Mouse (Mus musculus) 3134 (cell line): Measurements from ENCODE around the gene Ntmt1.

Experiments used
- DNase-seq: peaks from one replicate; pipeline ENCODE4 v3.0.0-alpha.2; 2011; ENCODE audit warnings: low spot score; ENCODE audit not compliant: insufficient read length; ENCODE audit errors: extremely low read depth

Gene Ntmt1

GRCm38 (mm10) chr2:30822460-30822859 lies 14.8 kb downstream of the Ntmt1 start:
- DNase-seq: no peak

GRCm38 (mm10) chr2:30823385-30824153 lies 15.9 kb downstream of the Ntmt1 start:
- peak; percentile 57 for DNase-seq

GRCm38 (mm10) chr2:30826825-30827748 lies 19.5 kb downstream of the Ntmt1 start:
- peak; percentile 67 for DNase-seq

- peak; percentile 92 for DNase-seq
Measured at GRCm38 (mm10) chr2:30827749-30828475, 20.3 kb downstream of the Ntmt1 start.

- DNase-seq: peak; percentile 56
Measured at GRCm38 (mm10) chr2:30829315-30829714, 21.7 kb downstream of the Ntmt1 start.

GRCm38 (mm10) chr2:30830283-30830795 lies 22.7 kb downstream of the Ntmt1 start, which contains the start of gene Asb6:
TSS of gene Asb6 (minus strand) at chr2:30830333.
- DNase-seq: no peak

GRCm38 (mm10) chr2:30833644-30834043 lies 26.0 kb downstream of the Ntmt1 start:
- DNase-seq: no peak

GRCm38 (mm10) chr2:30834373-30835022 lies 26.9 kb downstream of the Ntmt1 start, which contains the start of gene Prrx2:
TSS of gene Prrx2 (plus strand) at chr2:30834972.
- no peak for DNase-seq

- DNase-seq: no peak
Measured at GRCm38 (mm10) chr2:30836238-30836990, 28.8 kb downstream of the Ntmt1 start.

GRCm38 (mm10) chr2:30842615-30843014 lies 35.0 kb downstream of the Ntmt1 start:
- no peak for DNase-seq

- peak; percentile 64 for DNase-seq
Measured at GRCm38 (mm10) chr2:30845152-30846070, 37.8 kb downstream of the Ntmt1 start.

GRCm38 (mm10) chr2:30846236-30846635 lies 38.6 kb downstream of the Ntmt1 start:
- DNase-seq: no peak

- no peak for DNase-seq
Measured at GRCm38 (mm10) chr2:30846723-30847122, 39.1 kb downstream of the Ntmt1 start.

- peak; percentile 81 for DNase-seq
Measured at GRCm38 (mm10) chr2:30848184-30848583, 40.6 kb downstream of the Ntmt1 start.

GRCm38 (mm10) chr2:30850581-30850980 lies 43.0 kb downstream of the Ntmt1 start:
- DNase-seq: no peak

GRCm38 (mm10) chr2:30852771-30853313 lies 45.2 kb downstream of the Ntmt1 start:
- no peak for DNase-seq

- DNase-seq: no peak
Measured at GRCm38 (mm10) chr2:30857076-30857475, 49.5 kb downstream of the Ntmt1 start.

- DNase-seq: no peak
Measured at GRCm38 (mm10) chr2:30859782-30860181, 52.2 kb downstream of the Ntmt1 start.
